In genomic region chr8:8986068-8986467, GRCm38 (mm10) we compare ENCODE assay signal across 16 mouse cellular contexts.
DNase-seq lines count a peak whose midpoint lies in the region; ATAC-seq and TF ChIP-seq lines count a peak whose summit lies in the region.
"Had no signal": no experiment of that assay in that cellular context is flagged by ENCODE, and none has a peak within 500 bp of the region (broad histone marks: within the 10 kb centered on the region; RNA-seq: fewer than 3 reads in every experiment).

No protein-coding gene starts in this region.

- peaks cover 7% of the 10 kb centered on the region for H3K4me1 ChIP-seq in kidney, postnatal 0 days (replicated peaks; ENCODE audit: insufficient read depth, low read length)
- no peaks in the 10 kb centered on the region for H3K4me1 ChIP-seq in midbrain, postnatal 0 days (ENCODE audit: insufficient read depth, low read length)
- H3K4me1 ChIP-seq in midbrain, embryonic 10.5 days, result peaks cover 25% of the 10 kb centered on the region
- H3K4me1 ChIP-seq: liver, embryonic 13.5 days had no signal

- H3K4me2 ChIP-seq in kidney, postnatal 0 days (ENCODE audit: low read length), result no peak overlapping the region
- no peak overlapping the region for H3K4me2 ChIP-seq in midbrain, postnatal 0 days (ENCODE audit: low read depth, low read length, poor library complexity, severe bottlenecking)
- H3K4me2 ChIP-seq: heart, embryonic 11.5 days; liver, embryonic 13.5 days; neural tube, embryonic 13.5 days had no signal

- no peak overlapping the region for H3K4me3 ChIP-seq in kidney, postnatal 0 days (replicated peaks; ENCODE audit: low read depth, low read length)
- no peak overlapping the region for H3K4me3 ChIP-seq in midbrain, postnatal 0 days (ENCODE audit: low read depth, low read length)
- H3K4me3 ChIP-seq in midbrain, embryonic 10.5 days, result no peak overlapping the region
- H3K4me3 ChIP-seq: liver, embryonic 13.5 days; neural tube, embryonic 13.5 days had no signal

- no peaks in the 10 kb centered on the region for H3K36me3 ChIP-seq in kidney, postnatal 0 days (ENCODE audit: insufficient read depth, low read length)
- no peaks in the 10 kb centered on the region for H3K36me3 ChIP-seq in midbrain, postnatal 0 days (ENCODE audit: insufficient read depth, low read length)
- H3K36me3 ChIP-seq in midbrain, embryonic 10.5 days, result no peaks in the 10 kb centered on the region
- H3K36me3 ChIP-seq: liver, embryonic 13.5 days; neural tube, embryonic 13.5 days had no signal

- H3K9ac ChIP-seq in kidney, postnatal 0 days (ENCODE audit: low read depth, low read length), result no peak overlapping the region
- H3K9ac ChIP-seq in midbrain, postnatal 0 days (replicated peaks; ENCODE audit: low read length, poor library complexity, severe bottlenecking), result no peak overlapping the region
- H3K9ac ChIP-seq: liver, embryonic 13.5 days; neural tube, embryonic 13.5 days had no signal

- 0 out of 2 replicates have a peak, but pooled peaks have one; percentile 26 for ATAC-seq in kidney, postnatal 0 days (replicated peaks; ENCODE audit: low FRiP score, low read depth)
- ATAC-seq in midbrain, postnatal 0 days (ENCODE audit: low FRiP score), result no peak
- ATAC-seq in erythroblast, adult 5-6 weeks (replicated peaks; ENCODE audit: low FRiP score, poor library complexity, severe bottlenecking), result no peak
- ATAC-seq: intestine, embryonic 16.5 days had no signal

- no peaks in the 10 kb centered on the region for H3K27me3 ChIP-seq in kidney, postnatal 0 days (ENCODE audit: insufficient read depth, low read length)
- no peaks in the 10 kb centered on the region for H3K27me3 ChIP-seq in midbrain, postnatal 0 days (ENCODE audit: insufficient read depth, low read length)
- peaks cover 66% of the 10 kb centered on the region for H3K27me3 ChIP-seq in midbrain, embryonic 10.5 days (ENCODE audit: low read depth, poor library complexity, severe bottlenecking)
- H3K27me3 ChIP-seq: liver, embryonic 13.5 days; neural tube, embryonic 13.5 days had no signal

- H3K9me3 ChIP-seq in kidney, postnatal 0 days (replicated peaks; ENCODE audit: low read length), result no peaks in the 10 kb centered on the region
- no peaks in the 10 kb centered on the region for H3K9me3 ChIP-seq in midbrain, postnatal 0 days (ENCODE audit: low read length)
- H3K9me3 ChIP-seq in midbrain, embryonic 10.5 days (replicated peaks), result 0 out of 2 replicates have a peak, but pooled peaks cover 9% of the 10 kb centered on the region
- H3K9me3 ChIP-seq: liver, embryonic 13.5 days; neural tube, embryonic 13.5 days had no signal

- DNase-seq in kidney, postnatal 0 days (ENCODE audit: low spot score), result peak; percentile 21
- no peak for DNase-seq in kidney, postnatal 10 days
- no peak for DNase-seq in midbrain, postnatal 0 days (ENCODE audit: low spot score)
- DNase-seq in midbrain, embryonic 10.5 days (ENCODE audit: low spot score), result no peak
- peak; percentile 50 for DNase-seq in embryo, embryonic 10.5 days (ENCODE audit: low spot score)
- no peak for DNase-seq in adrenal gland, postnatal 14 days
- DNase-seq: cerebellum, adult 8-10 months; gastrocnemius, postnatal 10 days; heart, postnatal 4 days; kidney, postnatal 36 days; left cerebral cortex, postnatal 4 days; liver, embryonic 13.5 days had no signal

- WGBS in kidney, postnatal 0 days, result 54% methylated on average over 9 of the region's 9 CpGs
- 82% methylated on average over 9 of the region's 9 CpGs for WGBS in midbrain, postnatal 0 days
- WGBS in midbrain, embryonic 10.5 days, result 80% methylated on average over 9 of the region's 9 CpGs

- H3K27ac ChIP-seq in kidney, postnatal 0 days, result no peak overlapping the region
- H3K27ac ChIP-seq in midbrain, postnatal 0 days (ENCODE audit: low read depth, low read length), result no peak overlapping the region
- H3K27ac ChIP-seq in midbrain, embryonic 10.5 days (replicated peaks), result no peak overlapping the region
- H3K27ac ChIP-seq: liver, embryonic 13.5 days; neural tube, embryonic 13.5 days had no signal

- TF ChIP-seq CTCF in kidney, postnatal 0 days (IDR thresholded peaks at IDR 0.05; ENCODE audit: low read depth), result peak; percentile 46; the same call in 1 of the 2 replicates
- TF ChIP-seq CTCF in midbrain, postnatal 0 days (IDR thresholded peaks at IDR 0.05), result peak; percentile 39; the same call in 1 of the 2 replicates

Comparison
In these comparisons a context has a peak if more than half of its experiments do, and no peak if none do; other contexts are left out.
1. DNase-seq: peak in kidney, postnatal 0 days (single experiment) and embryo, embryonic 10.5 days (single experiment); none in kidney, postnatal 10 days (single experiment), midbrain, postnatal 0 days (single experiment), midbrain, embryonic 10.5 days (single experiment) and adrenal gland, postnatal 14 days (single experiment).